Mouse (Mus musculus): Measurements from ENCODE around the gene Fcgr4.
A peak's percentile ranks its signal among the peaks of the same experiment; 100 is the strongest.

GRCm38 (mm10) chr1:170996753-170997152 is 22.0 kb upstream of the Fcgr4 start:
- TF ChIP-seq POLR2A (IDR thresholded peaks at IDR 0.05; ENCODE audit: borderline replicate concordance, low read depth, low read length): no peak
- TF ChIP-seq CTCF (IDR thresholded peaks at IDR 0.05; ENCODE audit: low read depth, low read length): peak; percentile 63
